Comparison of ENCODE assay signal across 9 mouse cellular contexts in the genomic region with DNA sequence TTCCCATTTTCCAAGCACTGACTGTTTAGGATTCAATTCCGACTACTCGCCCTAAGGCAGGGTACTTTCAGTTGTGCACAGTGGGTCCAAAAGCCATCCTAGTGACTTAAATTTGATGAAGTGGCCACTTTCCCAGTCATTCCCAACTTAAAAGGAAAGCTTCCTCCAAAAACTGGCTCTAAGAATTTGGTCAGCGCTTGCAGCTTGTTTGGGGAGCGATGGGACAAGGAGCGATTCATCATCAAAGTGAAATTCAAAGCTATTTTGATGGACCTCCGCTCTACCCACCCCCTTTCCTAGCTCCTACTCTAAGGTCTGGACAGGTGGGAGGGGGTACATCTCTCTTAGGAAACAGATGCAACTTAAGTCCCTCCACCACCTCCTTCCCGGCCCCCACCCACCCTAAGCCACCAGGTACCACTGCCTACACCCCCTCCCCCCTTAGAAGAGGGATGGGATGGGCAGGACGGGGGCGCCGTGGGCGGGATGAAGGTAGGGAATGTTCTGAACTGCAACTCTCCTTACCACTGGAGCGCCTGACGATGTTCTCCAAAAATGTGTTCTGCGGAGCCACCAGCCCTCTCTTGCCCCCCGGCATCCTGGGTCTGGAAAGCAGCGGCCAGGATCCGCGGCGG. TPM values are rescaled to one million over a fixed set of nuclear protein-coding genes. Genes with fewer than 3 reads are reported as not detected.
DNase-seq lines count a peak whose midpoint lies in the region; ATAC-seq and TF ChIP-seq lines count a peak whose summit lies in the region.
"Had no signal": no experiment of that assay in that cellular context is flagged by ENCODE, and none has a peak within 500 bp of the region (broad histone marks: within the 10 kb centered on the region; RNA-seq: fewer than 3 reads in every experiment).

No protein-coding gene starts in this region.

- H3K27me3 ChIP-seq in kidney, embryonic 16.5 days (ENCODE audit: insufficient read depth, low read length) = peaks cover 56% of the 10 kb centered on the region
- peaks cover 68% of the 10 kb centered on the region for H3K27me3 ChIP-seq in embryonic facial prominence, embryonic 10.5 days (replicated peaks; ENCODE audit: low read depth, poor library complexity, severe bottlenecking)
- H3K27me3 ChIP-seq in forebrain, postnatal 0 days (ENCODE audit: insufficient read depth, low read length) = no peaks in the 10 kb centered on the region
- peaks cover 20% of the 10 kb centered on the region for H3K27me3 ChIP-seq in midbrain, embryonic 12.5 days

- H3K4me2 ChIP-seq in kidney, embryonic 16.5 days (replicated peaks; ENCODE audit: low read depth, low read length) = peak overlapping the region; percentile 68
- peak overlapping the region; percentile 91 for H3K4me2 ChIP-seq in forebrain, postnatal 0 days (ENCODE audit: low read depth)
- H3K4me2 ChIP-seq in midbrain, embryonic 12.5 days (replicated peaks) = peak overlapping the region; percentile 90

- H3K4me3 ChIP-seq in kidney, embryonic 16.5 days (ENCODE audit: low read length) = peak overlapping the region; percentile 48
- H3K4me3 ChIP-seq in embryonic facial prominence, embryonic 10.5 days = peak overlapping the region; percentile 65
- H3K4me3 ChIP-seq in forebrain, postnatal 0 days (ENCODE audit: low read depth, low read length) = peak overlapping the region; percentile 57
- H3K4me3 ChIP-seq in midbrain, embryonic 12.5 days = peak overlapping the region; percentile 63

- no peak overlapping the region for H3K27ac ChIP-seq in kidney, embryonic 16.5 days (ENCODE audit: low read length)
- H3K27ac ChIP-seq in embryonic facial prominence, embryonic 10.5 days (replicated peaks) = no peak overlapping the region
- H3K27ac ChIP-seq in forebrain, postnatal 0 days (ENCODE audit: low read depth, low read length) = peak overlapping the region; percentile 68
- no peak overlapping the region; the same call in 1 of the 2 replicates for H3K27ac ChIP-seq in midbrain, embryonic 12.5 days (replicated peaks)

- peak overlapping the region; percentile 37; the same call in 1 of the 2 replicates for H3K9ac ChIP-seq in kidney, embryonic 16.5 days (replicated peaks; ENCODE audit: low read length)
- H3K9ac ChIP-seq in forebrain, postnatal 0 days = peak overlapping the region; percentile 54
- H3K9ac ChIP-seq in midbrain, embryonic 12.5 days (replicated peaks) = peak overlapping the region; percentile 69

- H3K9me3 ChIP-seq in kidney, embryonic 16.5 days (ENCODE audit: low read length) = no peaks in the 10 kb centered on the region
- H3K9me3 ChIP-seq in embryonic facial prominence, embryonic 10.5 days = no peaks in the 10 kb centered on the region
- no peaks in the 10 kb centered on the region for H3K9me3 ChIP-seq in forebrain, postnatal 0 days (ENCODE audit: low read length)
- H3K9me3 ChIP-seq in midbrain, embryonic 12.5 days = no peaks in the 10 kb centered on the region

- ATAC-seq in kidney, embryonic 16.5 days (ENCODE audit: low FRiP score, low TSS enrichment) = peak; percentile 43; the same call in 1 of the 2 replicates
- ATAC-seq in forebrain, postnatal 0 days = peak; percentile 5; the same call in 1 of the 2 replicates
- peak; percentile 39; the same call in 1 of the 2 replicates for ATAC-seq in midbrain, embryonic 12.5 days (ENCODE audit: low FRiP score, low read depth)
- ATAC-seq in erythroblast, adult 5-6 weeks (replicated peaks; ENCODE audit: low FRiP score, poor library complexity, severe bottlenecking) = no peak

- no peaks in the 10 kb centered on the region for H3K36me3 ChIP-seq in kidney, embryonic 16.5 days (ENCODE audit: insufficient read depth, low read length)
- H3K36me3 ChIP-seq in embryonic facial prominence, embryonic 10.5 days (replicated peaks) = no peaks in the 10 kb centered on the region
- no peaks in the 10 kb centered on the region for H3K36me3 ChIP-seq in forebrain, postnatal 0 days (ENCODE audit: insufficient read depth)
- H3K36me3 ChIP-seq in midbrain, embryonic 12.5 days = no peaks in the 10 kb centered on the region

- H3K4me1 ChIP-seq in kidney, embryonic 16.5 days (ENCODE audit: insufficient read depth, low read length) = peaks cover 10% of the 10 kb centered on the region
- H3K4me1 ChIP-seq in embryonic facial prominence, embryonic 10.5 days = peaks cover 25% of the 10 kb centered on the region
- no peaks in the 10 kb centered on the region for H3K4me1 ChIP-seq in forebrain, postnatal 0 days (ENCODE audit: insufficient read depth)
- H3K4me1 ChIP-seq in midbrain, embryonic 12.5 days = peaks cover 15% of the 10 kb centered on the region

- TF ChIP-seq CTCF in forebrain, postnatal 0 days (IDR thresholded peaks at IDR 0.05; ENCODE audit: low read depth) = no peak

- no peak for DNase-seq in kidney, postnatal 4 days
- no peak for DNase-seq in embryonic facial prominence, embryonic 10.5 days (ENCODE audit: low spot score)
- no peak for DNase-seq in forebrain, postnatal 0 days
- DNase-seq in adrenal gland, postnatal 14 days = no peak
- no peak for DNase-seq in ovary, adult 18-20 months (ENCODE audit: low spot score)
- DNase-seq: kidney, adult 8-10 months had no signal

- 4% methylated on average over 15 of the region's 19 CpGs for WGBS in kidney, embryonic 16.5 days
- 3% methylated on average over 19 of the region's 19 CpGs for WGBS in embryonic facial prominence, embryonic 10.5 days
- WGBS in forebrain, postnatal 0 days = 4% methylated on average over 19 of the region's 19 CpGs
- 2% methylated on average over 19 of the region's 19 CpGs for WGBS in midbrain, embryonic 12.5 days

RNA-seq across cellular contexts. Expression of gene Kcnh5, which starts 1.1 kb away (rescaled TPM):
- 0.51 and 0.54 TPM in 2 replicates for polyA plus RNA-seq in kidney, embryonic 16.5 days (2015; fragmentation: Nextera tagmentation; extraction: Ambion mirVana)
- polyA plus RNA-seq in embryonic facial prominence, embryonic 10.5 days (2016; fragmentation: Nextera tagmentation; extraction: Ambion mirVana) = 0.18 and 0.24 TPM in 2 replicates
- total RNA-seq in forebrain, postnatal 0 days (2014; rRNA removed) = 7.2 and 7.4 TPM in 2 replicates
- polyA plus RNA-seq in forebrain, postnatal 0 days (2015; fragmentation: Nextera tagmentation; extraction: Ambion mirVana) = 1.0 and 1.5 TPM in 2 replicates
- 0.61 and 0.85 TPM in 2 replicates for polyA plus RNA-seq in midbrain, embryonic 12.5 days (2016; fragmentation: Nextera tagmentation; extraction: Ambion mirVana)
- not detected in 2 replicates for total RNA-seq in erythroblast, adult 5-6 weeks (2015; ENCODE audit: low replicate concordance)
- total RNA-seq in erythroblast, adult 5-6 weeks (2017; ENCODE audit: low replicate concordance) = not detected in 2 replicates
- total RNA-seq in adrenal gland, postnatal 14 days (2021) = 0.15 TPM in 1 of 2 replicates, not detected in the other
